Mouse (Mus musculus): ENCODE results near the gene Cyp27b1. TPM values are rescaled to one million over a fixed set of nuclear protein-coding genes. Genes with fewer than 3 reads are reported as not detected.
"Not testable (repeated sequence)": the region's sequence is repeated elsewhere in the genome, so short reads cannot be mapped to it uniquely, and the experiment has no call there.

Cyp27b1 gene
- polyA plus RNA-seq, 1 experiment from 2014 or later = 0.11 TPM

- 61% methylated on average over 9 of the region's 9 CpGs for WGBS
- H3K27me3 ChIP-seq (replicated peaks; ENCODE audit: control insufficient read depth, insufficient read depth, low read length) = no peaks in the 10 kb centered on the region
- peak; percentile 11 for ATAC-seq
- peaks cover 21% of the 10 kb centered on the region for H3K36me3 ChIP-seq (ENCODE audit: control insufficient read depth, insufficient read depth, low read length)
- no peaks in the 10 kb centered on the region for H3K9me3 ChIP-seq (ENCODE audit: control insufficient read depth, low read length)
- no peak overlapping the region for H3K4me3 ChIP-seq (ENCODE audit: low read length)
- H3K4me1 ChIP-seq (ENCODE audit: control insufficient read depth, insufficient read depth, low read length) = peaks cover 28% of the 10 kb centered on the region
- H3K4me2 ChIP-seq (ENCODE audit: low read depth, low read length) = no peak overlapping the region
- H3K27ac ChIP-seq (ENCODE audit: low read length) = peak overlapping the region; percentile 61; the same call in 1 of the 2 replicates
- H3K9ac ChIP-seq (ENCODE audit: low read depth, low read length) = no peak overlapping the region
Measured at GRCm38 (mm10) chr10:127065981-127066380, 17.9 kb downstream of the Cyp27b1 start.

GRCm38 (mm10) chr10:127066519-127067018, 18.5 kb downstream of the Cyp27b1 start:
- no peaks in the 10 kb centered on the region for H3K9me3 ChIP-seq (ENCODE audit: control insufficient read depth, low read length)
- no peak overlapping the region for H3K4me2 ChIP-seq (ENCODE audit: low read depth, low read length)
- ATAC-seq = no peak
- H3K4me1 ChIP-seq (ENCODE audit: control insufficient read depth, insufficient read depth, low read length) = peaks cover 33% of the 10 kb centered on the region
- 86% methylated on average over 14 of the region's 14 CpGs for WGBS
- no peak overlapping the region for H3K4me3 ChIP-seq (ENCODE audit: low read length)
- H3K36me3 ChIP-seq (ENCODE audit: control insufficient read depth, insufficient read depth, low read length) = peaks cover 21% of the 10 kb centered on the region
- H3K27ac ChIP-seq (ENCODE audit: low read length) = peak overlapping the region; percentile 35; the same call in 1 of the 2 replicates
- H3K27me3 ChIP-seq (replicated peaks; ENCODE audit: control insufficient read depth, insufficient read depth, low read length) = no peaks in the 10 kb centered on the region
- no peak overlapping the region for H3K9ac ChIP-seq (ENCODE audit: low read depth, low read length)

DNA sequence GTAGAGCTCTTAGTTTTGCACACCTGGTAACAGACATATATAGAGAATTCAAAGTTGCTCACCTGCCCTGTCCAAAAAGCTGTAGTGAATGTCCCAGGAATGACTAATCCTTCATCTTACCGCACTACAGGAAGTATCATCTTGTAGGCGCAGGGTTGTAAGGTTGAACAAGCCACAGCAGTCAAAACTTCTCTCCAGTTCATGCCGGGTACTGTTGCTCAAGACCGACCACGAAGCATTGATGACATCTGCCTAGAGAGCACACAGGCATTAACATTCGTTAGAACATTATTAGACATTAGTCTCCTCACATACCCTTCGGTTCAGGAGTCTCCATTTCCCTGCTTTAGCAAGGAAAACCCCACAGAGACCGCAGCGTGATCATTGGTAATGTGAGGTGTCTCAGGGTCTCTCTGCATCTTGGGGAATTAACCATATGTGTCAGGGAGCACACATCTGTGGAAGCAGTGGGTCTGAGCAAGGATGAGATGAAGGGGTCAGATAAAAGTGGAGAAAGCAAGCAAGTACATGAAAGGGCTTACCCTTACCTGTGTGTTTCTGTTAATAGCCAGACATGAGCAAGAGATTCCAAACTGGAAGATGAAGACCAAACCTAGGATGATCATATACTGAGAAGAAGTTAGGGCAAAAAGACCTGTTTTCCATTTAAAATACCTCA, 20.4 kb downstream of the Cyp27b1 start:
- Histone ChIP-seq H3K9ac (ENCODE audit: low read depth, low read length) (no peak overlapping the region), H3K4me2 (ENCODE audit: low read depth, low read length) (peak overlapping the region; percentile 94), H3K36me3 (ENCODE audit: control insufficient read depth, insufficient read depth, low read length) (peaks cover 21% of the 10 kb centered on the region), H3K27ac (ENCODE audit: low read length) (peak overlapping the region; percentile 86), H3K9me3 (ENCODE audit: control insufficient read depth, low read length) (no peaks in the 10 kb centered on the region), H3K27me3 (replicated peaks; ENCODE audit: control insufficient read depth, insufficient read depth, low read length) (no peaks in the 10 kb centered on the region), H3K4me1 (ENCODE audit: control insufficient read depth, insufficient read depth, low read length) (peaks cover 33% of the 10 kb centered on the region), H3K4me3 (ENCODE audit: low read length) (peak overlapping the region; percentile 69)
- 70% methylated on average over 9 of the region's 9 CpGs for WGBS
- ATAC-seq = no peak

- peak; percentile 34 for ATAC-seq
- peaks cover 21% of the 10 kb centered on the region for H3K36me3 ChIP-seq (ENCODE audit: control insufficient read depth, insufficient read depth, low read length)
Measured at GRCm38 (mm10) chr10:127069281-127070189, 21.5 kb downstream of the Cyp27b1 start.

GRCm38 (mm10) chr10:127070190-127071121, 22.4 kb downstream of the Cyp27b1 start, which contains the start of gene Tspan31:
TSS of gene Tspan31 (minus strand) at chr10:127070264.
- 1% methylated on average over 36 of the region's 36 CpGs for WGBS
- peaks cover 23% of the 10 kb centered on the region for H3K4me1 ChIP-seq (ENCODE audit: control insufficient read depth, insufficient read depth, low read length)

More at GRCm38 (mm10) chr10:127069281-127070189, 21.5 kb downstream of the Cyp27b1 start:
- H3K4me2 ChIP-seq (ENCODE audit: low read depth, low read length) = peak overlapping the region; percentile 94
- peaks cover 32% of the 10 kb centered on the region for H3K4me1 ChIP-seq (ENCODE audit: control insufficient read depth, insufficient read depth, low read length)
- peak overlapping the region; percentile 84 for H3K9ac ChIP-seq (ENCODE audit: low read depth, low read length)
- 6% methylated on average over 30 of the region's 30 CpGs for WGBS
- H3K9me3 ChIP-seq (ENCODE audit: control insufficient read depth, low read length) = no peaks in the 10 kb centered on the region
- H3K27ac ChIP-seq (ENCODE audit: low read length) = peak overlapping the region; percentile 86
- peak overlapping the region; percentile 69 for H3K4me3 ChIP-seq (ENCODE audit: low read length)
- H3K27me3 ChIP-seq (replicated peaks; ENCODE audit: control insufficient read depth, insufficient read depth, low read length) = no peaks in the 10 kb centered on the region

GRCm38 (mm10) chr10:127071203-127071602, 23.2 kb downstream of the Cyp27b1 start:
- H3K4me2 ChIP-seq (ENCODE audit: low read depth, low read length) = peak overlapping the region; percentile 94
- H3K9me3 ChIP-seq (ENCODE audit: control insufficient read depth, low read length) = no peaks in the 10 kb centered on the region
- no peak overlapping the region for H3K27ac ChIP-seq (ENCODE audit: low read length)
- H3K9ac ChIP-seq (ENCODE audit: low read depth, low read length) = peak overlapping the region; percentile 80; the same call in 1 of the 2 replicates
- peak overlapping the region; percentile 69 for H3K4me3 ChIP-seq (ENCODE audit: low read length)
- no peak for ATAC-seq
- H3K27me3 ChIP-seq (replicated peaks; ENCODE audit: control insufficient read depth, insufficient read depth, low read length) = peaks cover 7% of the 10 kb centered on the region; the same call in 1 of the 2 replicates
- peaks cover 23% of the 10 kb centered on the region for H3K4me1 ChIP-seq (ENCODE audit: control insufficient read depth, insufficient read depth, low read length)
- 64% methylated on average over 9 of the region's 9 CpGs for WGBS
- H3K36me3 ChIP-seq (ENCODE audit: control insufficient read depth, insufficient read depth, low read length) = peaks cover 16% of the 10 kb centered on the region

More at GRCm38 (mm10) chr10:127070190-127071121, 22.4 kb downstream of the Cyp27b1 start, which contains the start of gene Tspan31:
- Histone ChIP-seq H3K4me2 (ENCODE audit: low read depth, low read length) (peak within 1 kb of the TSS; percentile 94), H3K27me3 (replicated peaks; ENCODE audit: control insufficient read depth, insufficient read depth, low read length) (peaks cover 4% of the 10 kb centered on the region; the same call in 1 of the 2 replicates), H3K36me3 (ENCODE audit: control insufficient read depth, insufficient read depth, low read length) (peaks cover 21% of the 10 kb centered on the region), H3K9ac (ENCODE audit: low read depth, low read length) (peak within 1 kb of the TSS; percentile 84), H3K9me3 (ENCODE audit: control insufficient read depth, low read length) (no peaks in the 10 kb centered on the region), H3K4me3 (ENCODE audit: low read length) (peak within 1 kb of the TSS; percentile 69), H3K27ac (ENCODE audit: low read length) (peak within 1 kb of the TSS; percentile 86)
- ATAC-seq = peak; percentile 86

- not testable (repeated sequence) for H3K9ac ChIP-seq (ENCODE audit: low read depth, low read length); H3K4me3 ChIP-seq (ENCODE audit: low read length); H3K27ac ChIP-seq (ENCODE audit: low read length); ATAC-seq; H3K9me3 ChIP-seq (ENCODE audit: control insufficient read depth, low read length); H3K36me3 ChIP-seq (ENCODE audit: control insufficient read depth, insufficient read depth, low read length); H3K4me2 ChIP-seq (ENCODE audit: low read depth, low read length); H3K27me3 ChIP-seq (replicated peaks; ENCODE audit: control insufficient read depth, insufficient read depth, low read length)
- WGBS = 81% methylated on average over 4 of the region's 4 CpGs
- H3K4me1 ChIP-seq (ENCODE audit: control insufficient read depth, insufficient read depth, low read length) = peaks cover 16% of the 10 kb centered on the region
Measured at GRCm38 (mm10) chr10:127072270-127072669, 24.2 kb downstream of the Cyp27b1 start.

- 65% methylated on average over 2 of the region's 2 CpGs for WGBS
Measured at GRCm38 (mm10) chr10:127072969-127073368, 24.9 kb downstream of the Cyp27b1 start.

More at GRCm38 (mm10) chr10:127072969-127073368, 24.9 kb downstream of the Cyp27b1 start:
- not testable (repeated sequence) for H3K27ac ChIP-seq (ENCODE audit: low read length); H3K4me3 ChIP-seq (ENCODE audit: low read length); ATAC-seq; H3K4me2 ChIP-seq (ENCODE audit: low read depth, low read length); H3K36me3 ChIP-seq (ENCODE audit: control insufficient read depth, insufficient read depth, low read length); H3K9ac ChIP-seq (ENCODE audit: low read depth, low read length); H3K9me3 ChIP-seq (ENCODE audit: control insufficient read depth, low read length)
- Histone ChIP-seq H3K4me1 (ENCODE audit: control insufficient read depth, insufficient read depth, low read length) (peaks cover 17% of the 10 kb centered on the region), H3K27me3 (replicated peaks; ENCODE audit: control insufficient read depth, insufficient read depth, low read length) (peaks cover 14% of the 10 kb centered on the region)

All from intestine, embryonic 16.5 days (tissue).